Mouse (Mus musculus): ENCODE measurements at regions not wholly inside any gene's neighbourhood (a gene's known extent, or its start where the extent isn't known, plus 50 kb on each side); places are given as distances from the start of the nearest gene placed in this dataset.

DNA sequence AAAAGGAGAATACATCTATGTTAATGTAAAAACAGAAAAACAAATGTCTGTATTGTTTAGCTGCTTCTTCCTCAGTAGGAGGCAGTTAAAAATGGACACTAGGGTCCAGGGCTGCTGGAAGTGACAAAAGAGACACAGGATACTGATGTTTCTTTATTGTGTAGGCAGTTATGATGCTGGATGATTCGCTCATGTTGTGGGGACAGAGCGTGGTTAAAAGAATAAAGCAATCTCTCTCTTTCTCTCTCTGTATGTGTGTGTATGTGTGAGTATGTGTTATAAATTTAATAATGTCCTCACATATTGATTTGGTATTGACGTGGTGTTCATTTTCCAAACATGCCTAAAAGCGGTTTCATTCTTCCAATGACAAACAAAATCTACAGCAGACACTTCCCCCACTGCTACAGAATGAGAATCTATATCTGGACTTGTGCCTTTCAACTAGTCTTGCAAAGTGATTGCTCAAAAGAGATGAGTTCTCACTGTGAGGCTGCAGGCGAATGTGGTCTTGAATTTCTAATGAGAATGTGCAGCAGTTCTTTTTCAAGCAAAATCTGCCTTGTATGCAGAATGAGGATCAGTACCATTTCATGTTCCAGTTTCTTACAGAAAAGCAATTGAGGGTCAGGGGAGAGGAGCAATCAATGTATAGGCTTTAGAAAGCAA is 87.7 kb upstream of the Nap1l3 start:
- TF ChIP-seq POLR2A (IDR thresholded peaks at IDR 0.05; ENCODE audit: borderline replicate concordance, extremely low read depth, insufficient read depth, insufficient read length, poor library complexity, severe bottlenecking) (no peak), CTCF (IDR thresholded peaks at IDR 0.05; ENCODE audit: borderline replicate concordance, extremely low read depth, insufficient read depth, insufficient read length) (no peak)
